Mouse (Mus musculus) stomach, embryonic 16.5 days (tissue): ENCODE measurements around the gene Amy2a5. TPM values are rescaled to one million over a fixed set of nuclear protein-coding genes. Genes with fewer than 3 reads are reported as not detected.
A peak's percentile ranks its signal among the peaks of the same experiment; 100 is the strongest.
"Not testable (repeated sequence)": the region's sequence is repeated elsewhere in the genome, so short reads cannot be mapped to it uniquely, and the experiment has no call there.

ENCODE experiments used
- ATAC-seq: fragments of 200-750 bp; cut with Nextera tagmentation; 2 replicates; pipeline ENCODE4 v1.8.0; 2017; ENCODE audit warnings: moderate number of reproducible peaks, moderate TSS enrichment; ENCODE audit not compliant: insufficient read depth, low FRiP score
- H3K27ac ChIP-seq: fragments of 300-500 bp; sonication (generic); 2 replicates; pipeline ENCODE4 v1.5.1; 2014; ENCODE audit warnings: low read length
- H3K27me3 ChIP-seq: fragments of 300-500 bp; sonication (generic); 2 replicates; pipeline ENCODE4 v1.6.1; 2014; ENCODE audit warnings: low read length, control low read depth, mixed read lengths; ENCODE audit not compliant: control insufficient read depth, insufficient read depth
- H3K36me3 ChIP-seq: fragments of 300-500 bp; sonication (generic); 2 replicates; pipeline ENCODE4 v1.6.1; 2014; ENCODE audit warnings: low read length; ENCODE audit not compliant: control insufficient read depth, insufficient read depth
- H3K4me1 ChIP-seq: fragments of 300-500 bp; sonication (generic); 2 replicates; pipeline ENCODE4 v1.6.1; 2014; ENCODE audit warnings: low read length, control low read depth, mixed read lengths; ENCODE audit not compliant: control insufficient read depth, insufficient read depth
- H3K4me2 ChIP-seq: fragments of 300-500 bp; sonication (generic); 2 replicates; pipeline ENCODE4 v1.6.1; 2014; ENCODE audit warnings: low read depth, low read length, mixed read lengths
- H3K4me3 ChIP-seq: fragments of 300-500 bp; sonication (generic); replicated peaks from 2 replicates; pipeline ENCODE4 v1.5.1; 2014; ENCODE audit warnings: mild to moderate bottlenecking, low read length
- H3K9ac ChIP-seq: fragments of 300-500 bp; sonication (generic); 2 replicates; pipeline ENCODE4 v1.6.1; 2014; ENCODE audit warnings: low read length
- H3K9me3 ChIP-seq: fragments of 300-500 bp; sonication (generic); replicated peaks from 2 replicates; pipeline ENCODE4 v1.6.1; 2016; ENCODE audit warnings: low read length, control low read depth; ENCODE audit not compliant: control insufficient read depth
- WGBS: fragments of 180-500 bp; shearing (Covaris S2); extraction: QIAGEN DNeasy Blood & Tissue Kit; methylation state at CpG from one replicate; pipeline ENCODE4 v1.1.7; 2014; 5-methylcytosine and 5-hydroxymethylcytosine counted together
- polyA plus RNA-seq: library from polyadenylated mRNA; unstranded; fragments of >200 nt; fragmentation: Nextera tagmentation; extraction: Ambion mirVana; gene quantifications from 2 replicates; pipeline ENCODE4 v1.2.1, GENCODE M21; 2015

The Amy2a5 gene
- 424 and 461 TPM in 2 replicates for polyA plus RNA-seq

DNA sequence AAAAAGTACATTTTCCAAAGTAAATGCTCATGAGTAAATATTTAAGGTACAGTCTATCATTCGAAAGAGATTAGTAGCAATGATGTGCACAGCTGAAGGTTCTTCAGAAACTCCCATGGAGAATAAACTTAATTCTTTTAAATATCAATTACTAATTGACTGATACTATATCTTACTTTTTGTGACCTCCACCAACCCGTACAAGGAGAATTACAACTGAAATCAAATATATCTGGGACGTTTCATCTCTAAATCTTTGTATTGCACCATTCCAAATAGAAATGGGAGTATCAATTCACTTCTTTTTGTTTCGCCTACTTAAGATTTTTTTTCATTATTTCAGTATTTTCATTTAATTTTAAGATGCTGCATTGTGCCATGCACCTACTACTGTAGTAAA lies at the start of gene Amy2a5:
TSS of gene Amy2a5 (minus strand) at position 101 of the 400 bp plus-strand sequence.
- H3K36me3 ChIP-seq, H3K4me1 ChIP-seq, H3K9me3 ChIP-seq, ATAC-seq, H3K27me3 ChIP-seq, H3K4me3 ChIP-seq, H3K9ac ChIP-seq, H3K4me2 ChIP-seq, H3K27ac ChIP-seq: not testable (repeated sequence)
- no CpG with 5 or more reads among the region's 4 CpGs for WGBS

- H3K9ac ChIP-seq, H3K4me2 ChIP-seq, ATAC-seq, H3K27me3 ChIP-seq, H3K9me3 ChIP-seq, H3K4me1 ChIP-seq, H3K4me3 ChIP-seq, H3K36me3 ChIP-seq, H3K27ac ChIP-seq: not testable (repeated sequence)
- WGBS, result no CpG with 5 or more reads among the region's 4 CpGs
Measured at GRCm38 (mm10) chr3:113291349-113291748, 32.7 kb upstream of the Amy2a5 start, which contains the start of gene Amy2a4. TSS of gene Amy2a4 (minus strand) at chr3:113291449.

DNA sequence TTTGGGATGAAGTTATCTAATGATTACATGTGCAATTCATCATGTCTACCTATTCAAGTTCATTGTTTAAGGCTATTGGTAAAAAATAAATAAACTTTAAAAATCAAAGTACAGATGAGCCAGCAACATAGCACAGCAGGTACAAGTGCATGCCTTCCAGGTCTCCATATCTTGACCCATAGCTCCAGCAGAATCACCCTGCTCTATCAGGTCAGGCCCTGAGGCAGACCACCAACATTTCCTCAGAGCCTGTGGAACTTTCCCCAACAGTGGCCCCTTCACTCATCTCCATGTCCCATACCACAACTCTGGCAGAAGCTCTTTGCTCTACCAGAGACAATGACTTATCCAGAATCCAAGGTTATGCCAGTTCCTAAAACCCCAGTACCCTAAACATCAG lies 21.6 kb upstream of the Amy2a5 start:
- not testable (repeated sequence) for H3K9ac ChIP-seq, H3K9me3 ChIP-seq, H3K4me3 ChIP-seq, H3K4me2 ChIP-seq, H3K36me3 ChIP-seq, H3K4me1 ChIP-seq, H3K27me3 ChIP-seq, H3K27ac ChIP-seq
- ATAC-seq, result peak; percentile 37; the same call in 1 of the 2 replicates

GRCm38 (mm10) chr3:113279586-113279985 lies 20.9 kb upstream of the Amy2a5 start:
- not testable (repeated sequence) for H3K9ac ChIP-seq, H3K27me3 ChIP-seq, H3K36me3 ChIP-seq, H3K9me3 ChIP-seq, H3K4me2 ChIP-seq, H3K27ac ChIP-seq, H3K4me3 ChIP-seq, H3K4me1 ChIP-seq
- 0 out of 2 replicates have a peak, but pooled peaks have one; percentile 56 for ATAC-seq

DNA sequence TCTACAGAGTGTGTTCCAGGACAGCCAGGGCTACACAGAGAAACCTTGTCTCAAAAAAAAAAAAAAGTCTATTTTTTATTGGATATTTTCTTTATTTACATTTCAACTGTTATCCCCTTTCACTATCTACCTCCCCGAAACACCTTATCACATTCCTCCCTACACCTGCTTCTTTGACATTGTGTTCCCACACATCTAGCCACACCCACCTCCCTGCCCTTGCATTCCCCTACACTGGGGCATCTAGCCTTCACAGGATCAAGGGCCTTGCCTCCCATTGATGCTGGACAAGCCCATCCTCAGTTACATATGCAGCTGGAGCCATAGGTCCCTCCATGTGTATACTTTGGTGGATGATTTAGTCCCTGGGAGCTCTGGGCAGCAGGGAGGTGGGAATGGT lies 31.5 kb downstream of the Amy2a5 start:
- 68% methylated on average over 1 of the region's 1 CpGs for WGBS

More for the DNA sequence above, 31.5 kb downstream of the Amy2a5 start:
- H3K9ac ChIP-seq, result no peak overlapping the region
- H3K4me2 ChIP-seq, result no peak overlapping the region
- H3K27ac ChIP-seq, result no peak overlapping the region
- no peaks in the 10 kb centered on the region for H3K9me3 ChIP-seq
- H3K27me3 ChIP-seq, result no peaks in the 10 kb centered on the region
- ATAC-seq, result peak; percentile 56; the same call in 1 of the 2 replicates
- no peaks in the 10 kb centered on the region for H3K4me1 ChIP-seq
- no peak overlapping the region for H3K4me3 ChIP-seq
- H3K36me3 ChIP-seq, result no peaks in the 10 kb centered on the region

Other genes starting within 250 kb of the Amy2a5 start
- gene Amy2a4, start 32.6 kb upstream of the Amy2a5 start, polyA plus RNA-seq, result 923 and 1,054 TPM in 2 replicates
- gene Amy2a3, start 65.2 kb upstream of the Amy2a5 start, polyA plus RNA-seq, result 923 and 1,054 TPM in 2 replicates
- 923 and 1,054 TPM in 2 replicates for gene Amy2a2, start 97.8 kb upstream of the Amy2a5 start, polyA plus RNA-seq